In genomic region chr16:70259364-70259763, GRCm38 (mm10) we compare ENCODE assay signal across 28 mouse cellular contexts. TPM values are rescaled to one million over a fixed set of nuclear protein-coding genes. Genes with fewer than 3 reads are reported as not detected.
DNase-seq lines count a peak whose midpoint lies in the region; ATAC-seq and TF ChIP-seq lines count a peak whose summit lies in the region.
"Had no signal": no experiment of that assay in that cellular context is flagged by ENCODE, and none has a peak within 500 bp of the region (broad histone marks: within the 10 kb centered on the region; RNA-seq: fewer than 3 reads in every experiment).

No protein-coding gene starts in this region.

- H3K27me3 ChIP-seq in heart, embryonic 11.5 days (ENCODE audit: control insufficient read depth, insufficient read depth, low read length): no peaks in the 10 kb centered on the region
- H3K27me3 ChIP-seq in heart, embryonic 14.5 days (ENCODE audit: control insufficient read depth, insufficient read depth, low read length): no peaks in the 10 kb centered on the region
- no peaks in the 10 kb centered on the region for H3K27me3 ChIP-seq in heart, postnatal 0 days (ENCODE audit: control insufficient read depth, insufficient read depth, low read length)
- H3K27me3 ChIP-seq: embryonic facial prominence, embryonic 12.5 days; embryonic facial prominence, embryonic 15.5 days; hindbrain, embryonic 13.5 days; intestine, embryonic 15.5 days had no signal

- DNase-seq in heart, adult 11 months: no peak
- no peak for DNase-seq in heart, postnatal 25 days (ENCODE audit: low spot score)
- peak; percentile 65 for DNase-seq in heart, postnatal 0 days (ENCODE audit: low spot score)
- no peak for DNase-seq in heart, adult 8-10 months (ENCODE audit: low spot score)
- DNase-seq in mesoderm, embryonic 11.5 days (ENCODE audit: low read depth, low spot score): peak; percentile 23
- DNase-seq in cerebellum, adult 9-10 months: no peak
- DNase-seq: adrenal gland, adult 2 months; adrenal gland, postnatal 14 days; cerebellum, adult 11 months; cerebellum, adult 2 months; cerebellum, postnatal 10 days; cerebellum, postnatal 36 days; forebrain, postnatal 0 days; gastrocnemius, adult 2 months; gastrocnemius, postnatal 14 days; heart, postnatal 10 days; kidney, adult 11 months; kidney, adult 8-10 months had no signal

- TF ChIP-seq EP300 in heart, postnatal 0 days (IDR thresholded peaks at IDR 0.05; ENCODE audit: low read depth): no peak

- WGBS in heart, embryonic 11.5 days (ENCODE audit: insufficient replicate concordance): 11% methylated on average over 1 of the region's 1 CpGs
- 13% methylated on average over 1 of the region's 1 CpGs for WGBS in heart, embryonic 14.5 days
- 17% methylated on average over 1 of the region's 1 CpGs for WGBS in heart, postnatal 0 days

- H3K27ac ChIP-seq in heart, embryonic 11.5 days (ENCODE audit: low read depth, low read length): peak overlapping the region; percentile 62; the same call in 1 of the 2 replicates
- H3K27ac ChIP-seq in heart, embryonic 14.5 days (replicated peaks in 1 of 2; ENCODE audit: control insufficient read depth in 1 of 2, insufficient read depth in 1 of 2, low read depth in 2 of 2, low read length in 2 of 2): peak overlapping the region; percentile 70 to 72; a peak in 3 of 4 replicates
- peak overlapping the region; percentile 54 for H3K27ac ChIP-seq in heart, postnatal 0 days (ENCODE audit: low read depth)
- H3K27ac ChIP-seq: embryonic facial prominence, embryonic 12.5 days; embryonic facial prominence, embryonic 15.5 days; gastrocnemius, adult 2 months; hindbrain, embryonic 10.5 days; hindbrain, embryonic 13.5 days; intestine, embryonic 15.5 days had no signal

- intact Hi-C loops in heart, postnatal 25 days (cut with DNase I): no loop called here

- H3K4me2 ChIP-seq in heart, embryonic 11.5 days: no peak overlapping the region
- no peak overlapping the region for H3K4me2 ChIP-seq in heart, embryonic 14.5 days (ENCODE audit: low read length)
- peak overlapping the region; percentile 2; the same call in 1 of the 2 replicates for H3K4me2 ChIP-seq in heart, postnatal 0 days (ENCODE audit: low read depth, low read length)
- H3K4me2 ChIP-seq: embryonic facial prominence, embryonic 12.5 days; embryonic facial prominence, embryonic 15.5 days; hindbrain, embryonic 13.5 days; intestine, embryonic 15.5 days had no signal

- no peak for TF ChIP-seq CTCF in heart, postnatal 0 days (IDR thresholded peaks at IDR 0.05; ENCODE audit: low read depth)

- no peak overlapping the region for H3K9ac ChIP-seq in heart, embryonic 11.5 days (ENCODE audit: low read depth, low read length)
- no peak overlapping the region for H3K9ac ChIP-seq in heart, embryonic 14.5 days (ENCODE audit: low read length)
- no peak overlapping the region for H3K9ac ChIP-seq in heart, postnatal 0 days (replicated peaks; ENCODE audit: low read depth, low read length)
- H3K9ac ChIP-seq: embryonic facial prominence, embryonic 12.5 days; embryonic facial prominence, embryonic 15.5 days; forebrain, postnatal 0 days; hindbrain, embryonic 13.5 days; intestine, embryonic 15.5 days had no signal

- H3K4me3 ChIP-seq in heart, embryonic 11.5 days (ENCODE audit: low read depth, low read length): no peak overlapping the region
- H3K4me3 ChIP-seq in heart, embryonic 14.5 days (ENCODE audit: control insufficient read depth in 1 of 2, insufficient read depth in 1 of 2, low read depth in 1 of 2, low read length in 2 of 2): no peak overlapping the region
- no peak overlapping the region for H3K4me3 ChIP-seq in heart, postnatal 0 days (ENCODE audit: low read depth, low read length)
- H3K4me3 ChIP-seq: embryonic facial prominence, embryonic 12.5 days; embryonic facial prominence, embryonic 15.5 days; gastrocnemius, adult 2 months; hindbrain, embryonic 10.5 days; hindbrain, embryonic 13.5 days; intestine, embryonic 15.5 days had no signal

- peaks cover 3% of the 10 kb centered on the region; the same call in 1 of the 2 replicates for H3K4me1 ChIP-seq in heart, embryonic 11.5 days (ENCODE audit: control insufficient read depth, insufficient read depth, low read length)
- H3K4me1 ChIP-seq in heart, embryonic 14.5 days (ENCODE audit: control insufficient read depth in 2 of 2, insufficient read depth in 2 of 2, low read length in 2 of 2): peaks cover 0 to 11% of the 10 kb centered on the region in 2 experiments; a peak in 2 of 4 replicates
- H3K4me1 ChIP-seq in heart, postnatal 0 days (ENCODE audit: control insufficient read depth, insufficient read depth): no peaks in the 10 kb centered on the region
- H3K4me1 ChIP-seq: embryonic facial prominence, embryonic 12.5 days; embryonic facial prominence, embryonic 15.5 days; hindbrain, embryonic 10.5 days; hindbrain, embryonic 13.5 days; intestine, embryonic 15.5 days had no signal

- no peaks in the 10 kb centered on the region for H3K36me3 ChIP-seq in heart, embryonic 11.5 days (ENCODE audit: control insufficient read depth, insufficient read depth, low read length)
- no peaks in the 10 kb centered on the region for H3K36me3 ChIP-seq in heart, embryonic 14.5 days (ENCODE audit: control insufficient read depth, insufficient read depth, low read length)
- H3K36me3 ChIP-seq in heart, postnatal 0 days (replicated peaks; ENCODE audit: control insufficient read depth, insufficient read depth, low read length): no peaks in the 10 kb centered on the region
- H3K36me3 ChIP-seq: embryonic facial prominence, embryonic 12.5 days; embryonic facial prominence, embryonic 15.5 days; hindbrain, embryonic 10.5 days; hindbrain, embryonic 13.5 days; intestine, embryonic 15.5 days had no signal

- H3K9me3 ChIP-seq in heart, embryonic 11.5 days (replicated peaks; ENCODE audit: control insufficient read depth, low read length): no peaks in the 10 kb centered on the region
- no peaks in the 10 kb centered on the region for H3K9me3 ChIP-seq in heart, embryonic 14.5 days (ENCODE audit: control insufficient read depth, low read length)
- no peaks in the 10 kb centered on the region for H3K9me3 ChIP-seq in heart, postnatal 0 days (replicated peaks; ENCODE audit: control insufficient read depth, low read length)
- H3K9me3 ChIP-seq: embryonic facial prominence, embryonic 12.5 days; embryonic facial prominence, embryonic 15.5 days; hindbrain, embryonic 10.5 days; hindbrain, embryonic 13.5 days; intestine, embryonic 15.5 days had no signal

- peak; percentile 57 for ATAC-seq in heart, embryonic 11.5 days (replicated peaks; ENCODE audit: insufficient number of reproducible peaks, low FRiP score, low TSS enrichment)
- ATAC-seq in heart, embryonic 14.5 days (ENCODE audit: insufficient number of reproducible peaks, insufficient read depth, low FRiP score, low read depth): peak; percentile 82
- ATAC-seq in heart, postnatal 0 days (ENCODE audit: insufficient read depth, low read depth): peak; percentile 87
- ATAC-seq: CD4-positive, CD25-positive, alpha-beta regulatory T cell, adult 4 months; forebrain, embryonic 14.5 days; forebrain, postnatal 0 days; hindbrain, embryonic 16.5 days; intestine, embryonic 15.5 days had no signal

RNA-seq across cellular contexts. Expression of gene Gbe1, which starts 54.4 kb away (rescaled TPM):
- 44.6 and 50.2 TPM in 2 replicates for polyA plus RNA-seq in heart, embryonic 11.5 days (2014; fragmentation: Nextera tagmentation; extraction: Ambion mirVana)
- 66.0 and 68.8 TPM in 2 replicates for polyA plus RNA-seq in heart, embryonic 14.5 days (2014; fragmentation: Nextera tagmentation; extraction: Ambion mirVana)
- total RNA-seq in heart, postnatal 25 days (2021): 10 to 100 TPM; 43.8 to 49.7 TPM
- total RNA-seq in heart, postnatal 0 days (2014; rRNA removed; ENCODE audit: low replicate concordance): 57.6 and 82.0 TPM in 2 replicates
- 64.7 and 72.4 TPM in 2 replicates for polyA plus RNA-seq in heart, postnatal 0 days (2015; fragmentation: Nextera tagmentation; extraction: Ambion mirVana)
- 10 to 100 TPM; 47.6 to 53.7 (median 51.1) TPM for total RNA-seq in heart, adult 8-10 months (2022)

Comparison
In these comparisons a context has a peak if more than half of its experiments do, and no peak if none do; other contexts are left out.
1. DNase-seq: peak in heart, postnatal 0 days (single experiment) and mesoderm, embryonic 11.5 days (single experiment); none in heart, adult 11 months (single experiment), heart, postnatal 25 days (single experiment), heart, adult 8-10 months (single experiment) and cerebellum, adult 9-10 months (single experiment).
2. Peak in every context shown above with its lines, with median percentiles within 50 percentile points of each other: ATAC-seq and H3K27ac ChIP-seq.